Comparison of ENCODE assay signal across 13 mouse cellular contexts in the genomic region with DNA sequence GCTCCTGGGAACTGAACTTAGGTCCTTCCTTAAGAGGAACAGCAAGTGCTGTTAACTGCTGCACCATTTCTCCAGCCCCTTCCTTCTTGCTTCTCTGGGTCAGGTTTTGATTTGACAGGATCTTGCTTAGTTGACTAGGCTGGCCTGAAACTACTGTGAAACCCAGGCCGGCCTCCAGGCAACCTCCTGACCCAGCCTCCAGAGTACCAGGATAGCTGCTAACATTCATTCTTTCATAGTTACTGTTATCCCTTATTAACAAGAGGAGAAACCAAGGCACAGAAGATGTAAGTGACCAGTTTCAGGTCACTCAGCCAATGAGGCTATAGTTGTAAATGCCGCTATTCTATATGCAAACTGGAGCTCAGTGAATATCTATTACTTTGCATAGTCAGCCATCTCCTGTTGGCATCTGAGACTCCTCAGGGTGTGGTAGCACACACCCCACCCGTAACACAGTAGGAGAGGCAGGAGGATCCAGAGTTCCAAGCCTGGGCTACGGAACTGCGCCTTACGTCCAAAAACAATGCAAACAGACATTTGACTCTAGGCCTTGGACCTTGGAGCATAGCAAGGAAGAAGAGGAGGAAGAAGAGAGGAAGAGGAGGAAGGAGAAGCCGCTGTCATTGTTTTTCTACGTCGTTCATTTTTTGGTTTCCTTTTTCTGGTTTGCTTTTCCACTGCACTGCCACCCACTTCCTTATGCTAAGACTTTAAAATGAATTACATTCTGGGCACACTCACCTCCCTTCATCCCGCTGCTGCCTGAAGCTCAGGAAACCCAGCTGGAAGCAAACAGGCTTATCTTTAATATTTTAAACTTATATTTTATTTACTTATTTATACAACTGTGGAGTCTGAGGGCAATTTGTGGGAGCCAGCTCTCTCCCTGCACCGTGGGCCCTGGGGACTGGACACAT. TPM values are rescaled to one million over a fixed set of nuclear protein-coding genes. Genes with fewer than 3 reads are reported as not detected.
DNase-seq lines count a peak whose midpoint lies in the region; ATAC-seq lines count a peak whose summit lies in the region.
"Had no signal": no experiment of that assay in that cellular context is flagged by ENCODE, and none has a peak within 500 bp of the region (broad histone marks: within the 10 kb centered on the region; RNA-seq: fewer than 3 reads in every experiment).

No protein-coding gene starts in this region.

- no peaks in the 10 kb centered on the region for H3K9me3 ChIP-seq in liver, embryonic 16.5 days (replicated peaks; ENCODE audit: control insufficient read depth, low read length)
- H3K9me3 ChIP-seq: kidney, embryonic 15.5 days had no signal

- peak; percentile 18 for DNase-seq in layer of hippocampus, adult 11-12 months (ENCODE audit: low spot score)
- no peak for DNase-seq in layer of hippocampus, adult 9-10 months (ENCODE audit: low spot score)
- peak; percentile 75 for DNase-seq in ES-CJ7 (ENCODE audit: low read depth, low spot score)
- no peak for DNase-seq in urinary bladder, adult 18-20 months (ENCODE audit: low spot score in 2 of 2)
- no peak for DNase-seq in adrenal gland, adult 8-10 months
- no peak for DNase-seq in T-cell, adult 2 months (ENCODE audit: low spot score)
- DNase-seq: heart, adult 18-20 months; heart, postnatal 14 days; lung, adult 2 months had no signal

- peaks cover 65% of the 10 kb centered on the region for H3K4me1 ChIP-seq in liver, embryonic 16.5 days (ENCODE audit: control insufficient read depth, low read depth, low read length)
- H3K4me1 ChIP-seq: kidney, embryonic 15.5 days had no signal

- H3K36me3 ChIP-seq in liver, embryonic 16.5 days (ENCODE audit: control insufficient read depth, insufficient read depth) = no peaks in the 10 kb centered on the region
- H3K36me3 ChIP-seq: kidney, embryonic 15.5 days had no signal

- peak overlapping the region; percentile 27 for H3K4me3 ChIP-seq in liver, embryonic 16.5 days (ENCODE audit: low read depth, low read length)
- H3K4me3 ChIP-seq: kidney, embryonic 15.5 days had no signal

- 45% methylated on average over 11 of the region's 11 CpGs for WGBS in liver, embryonic 16.5 days (ENCODE audit: insufficient replicate concordance)

- H3K9ac ChIP-seq in liver, embryonic 16.5 days (ENCODE audit: low read depth, low read length) = peak overlapping the region; percentile 50
- H3K9ac ChIP-seq: kidney, embryonic 15.5 days had no signal

- H3K4me2 ChIP-seq in liver, embryonic 16.5 days (ENCODE audit: low read depth, low read length) = peak overlapping the region; percentile 66
- H3K4me2 ChIP-seq: kidney, embryonic 15.5 days had no signal

- H3K27ac ChIP-seq in liver, embryonic 16.5 days (ENCODE audit: low read length) = peak overlapping the region; percentile 92
- H3K27ac ChIP-seq: kidney, embryonic 15.5 days had no signal

- H3K27me3 ChIP-seq in liver, embryonic 16.5 days (ENCODE audit: control insufficient read depth, insufficient read depth, low read depth, low read length) = no peaks in the 10 kb centered on the region
- H3K27me3 ChIP-seq: kidney, embryonic 15.5 days had no signal

- peak; percentile 82 for ATAC-seq in erythroid progenitor cell, adult 5-6 weeks (replicated peaks; ENCODE audit: low FRiP score, poor library complexity, severe bottlenecking)
- ATAC-seq in liver, embryonic 16.5 days (ENCODE audit: low read depth) = peak; percentile 84
- ATAC-seq: activated CD4-positive, CD25-positive, alpha-beta regulatory T cell, adult 4 months had no signal

RNA-seq across cellular contexts. Expression of a gene that starts 24.7 kb away (rescaled TPM):
- total RNA-seq in erythroid progenitor cell, adult 5-6 weeks (2015; ENCODE audit: low replicate concordance) = 742 and 897 TPM in 2 replicates
- 1,089 and 1,449 TPM in 2 replicates for total RNA-seq in erythroid progenitor cell, adult 5-6 weeks (2017; ENCODE audit: low replicate concordance)
- polyA plus RNA-seq in liver, embryonic 16.5 days (2015; fragmentation: Nextera tagmentation; extraction: Ambion mirVana) = 22.4 and 22.6 TPM in 2 replicates
- total RNA-seq in adrenal gland, adult 8-10 months (2022) = 100 to 1,000 TPM; 105 to 149 (median 127) TPM

Comparison
In these comparisons a context has a peak if more than half of its experiments do, and no peak if none do; other contexts are left out.
1. DNase-seq: peak in layer of hippocampus, adult 11-12 months (single experiment) and ES-CJ7 (single experiment); none in layer of hippocampus, adult 9-10 months (single experiment), urinary bladder, adult 18-20 months (0 of 2), adrenal gland, adult 8-10 months (single experiment) and T-cell, adult 2 months (single experiment).
2. RNA of a gene that starts 24.7 kb away (total RNA-seq): 742 to 1,449 TPM in erythroid progenitor cell, adult 5-6 weeks; 105 to 149 TPM in adrenal gland, adult 8-10 months; every median in the first group is over 4 times any median in the second.